Mouse (Mus musculus) small intestine, adult 2 months (tissue): ENCODE measurements at regions not wholly inside any gene's neighbourhood (a gene's known extent, or its start where the extent isn't known, plus 50 kb on each side); places are given as distances from the start of the nearest gene placed in this dataset.

Experiments
- H3K27ac ChIP-seq: fragments of 200-500 bp; 2 replicates; pipeline ENCODE4 v1.5.1; 2012; ENCODE audit warnings: low read depth, low read length, control low read depth, inconsistent platforms; ENCODE audit not compliant: insufficient read depth
- H3K27me3 ChIP-seq: fragments of 200-500 bp; 2 replicates; pipeline ENCODE4 v1.6.1; 2012; ENCODE audit warnings: mild to moderate bottlenecking, moderate library complexity, low read length, inconsistent platforms; ENCODE audit not compliant: control insufficient read depth, insufficient read depth
- H3K36me3 ChIP-seq: fragments of 200-500 bp; 2 replicates; pipeline ENCODE4 v1.6.1; 2012; ENCODE audit warnings: mild to moderate bottlenecking, low read length, control low read depth, inconsistent platforms; ENCODE audit not compliant: control insufficient read depth, insufficient read depth
- H3K4me1 ChIP-seq: fragments of 200-500 bp; 2 replicates; pipeline ENCODE4 v1.6.1; 2012; ENCODE audit warnings: low read length, inconsistent platforms, mixed read lengths; ENCODE audit not compliant: control insufficient read depth, insufficient read depth, insufficient read length
- H3K4me3 ChIP-seq: fragments of 200-500 bp; 2 replicates; pipeline ENCODE4 v1.5.1; 2012; ENCODE audit warnings: low read depth, mild to moderate bottlenecking, control low read depth, inconsistent platforms, low read length, moderate library complexity
- CTCF ChIP-seq: fragments of 200-500 bp; IDR thresholded peaks from 2 replicates; pipeline ENCODE4 v1.5.1; 2012; ENCODE audit warnings: low read depth, mild to moderate bottlenecking, control low read depth, inconsistent platforms, low read length, moderate library complexity, mixed read lengths; ENCODE audit not compliant: insufficient replicate concordance, insufficient read length; ENCODE audit errors: extremely low read depth
- POLR2A ChIP-seq: fragments of 200-500 bp; IDR thresholded peaks from 2 replicates; pipeline ENCODE4 v1.6.1; 2012; ENCODE audit warnings: low read depth, mild to moderate bottlenecking, control low read depth, inconsistent platforms, low read length, moderate library complexity
- WGBS: fragments of 180-500 bp; shearing (Covaris S2); methylation state at CpG from one replicate; pipeline ENCODE4 v1.1.7; 2018; 5-methylcytosine and 5-hydroxymethylcytosine counted together

- H3K27ac ChIP-seq: no peak overlapping the region
- no peak overlapping the region for H3K4me3 ChIP-seq
- 0 out of 2 replicates have a peak, but pooled peaks cover 1% of the 10 kb centered on the region for H3K4me1 ChIP-seq
- WGBS: 26% methylated on average over 2 of the region's 2 CpGs
- H3K27me3 ChIP-seq: no peaks in the 10 kb centered on the region
- no peaks in the 10 kb centered on the region for H3K36me3 ChIP-seq
- TF ChIP-seq CTCF (no peak), POLR2A (no peak)
Measured at GRCm38 (mm10) chr14:58597810-58598209, 527.5 kb downstream of the Fgf9 start.

DNA sequence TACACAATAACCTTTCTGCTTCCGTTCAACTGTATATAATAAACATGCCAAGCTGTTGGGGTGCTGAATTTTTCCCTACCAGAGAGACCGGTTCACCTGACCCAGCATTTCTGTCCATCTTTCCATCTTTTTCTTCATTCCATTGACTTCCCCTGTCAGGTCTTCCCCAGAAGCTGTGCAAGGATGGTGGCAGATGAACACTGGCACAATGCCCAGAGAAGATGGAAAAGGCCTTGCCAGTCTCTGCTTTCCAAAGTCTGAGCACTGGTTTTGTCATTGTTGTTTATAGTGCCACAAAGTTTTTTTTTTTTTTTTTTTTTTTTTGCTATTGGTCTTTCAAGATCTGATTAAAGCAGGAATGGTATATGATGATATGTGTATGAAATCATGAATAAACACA is 526.6 kb downstream of the Fgf9 start:
- 66% methylated on average over 2 of the region's 2 CpGs for WGBS
- TF ChIP-seq POLR2A: no peak
- no peak for TF ChIP-seq CTCF
- H3K27me3 ChIP-seq: no peaks in the 10 kb centered on the region

GRCm38 (mm10) chr14:58581806-58582205 is 511.5 kb downstream of the Fgf9 start:
- TF ChIP-seq POLR2A (no peak), CTCF (no peak)
- Histone ChIP-seq H3K27ac (no peak overlapping the region), H3K4me1 (no peaks in the 10 kb centered on the region), H3K27me3 (no peaks in the 10 kb centered on the region), H3K36me3 (no peaks in the 10 kb centered on the region), H3K4me3 (no peak overlapping the region)
- 89% methylated on average over 5 of the region's 5 CpGs for WGBS

More for the DNA sequence above, 526.6 kb downstream of the Fgf9 start:
- Histone ChIP-seq H3K4me3 (no peak overlapping the region), H3K36me3 (no peaks in the 10 kb centered on the region), H3K27ac (no peak overlapping the region), H3K4me1 (0 out of 2 replicates have a peak, but pooled peaks cover 1% of the 10 kb centered on the region)

- TF ChIP-seq CTCF (no peak), POLR2A (no peak)
- 88% methylated on average over 2 of the region's 2 CpGs for WGBS
- H3K4me1 ChIP-seq: no peaks in the 10 kb centered on the region
- H3K36me3 ChIP-seq: no peaks in the 10 kb centered on the region
- no peak overlapping the region for H3K27ac ChIP-seq
- no peak overlapping the region for H3K4me3 ChIP-seq
- no peaks in the 10 kb centered on the region for H3K27me3 ChIP-seq
Measured at GRCm38 (mm10) chr14:58570021-58570420, 499.7 kb downstream of the Fgf9 start.

DNA sequence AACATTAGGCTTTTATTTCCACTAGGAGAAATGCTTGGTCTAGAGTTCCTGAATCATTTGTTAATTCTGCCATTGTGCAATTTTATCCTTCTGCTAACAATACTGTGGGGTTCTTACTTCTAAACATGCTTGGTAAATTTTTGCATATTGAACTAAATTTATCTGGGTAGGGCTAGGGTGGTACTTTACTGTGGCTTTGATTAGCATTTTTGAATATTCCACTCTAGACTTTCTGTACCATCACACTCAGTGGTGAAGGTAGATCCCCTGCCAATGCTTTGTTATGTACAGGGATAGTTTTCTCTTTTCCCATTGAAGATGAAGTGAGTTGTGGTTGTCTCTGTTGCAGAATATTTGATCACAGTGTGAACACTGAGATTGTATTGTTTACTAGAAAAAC is 497.1 kb downstream of the Fgf9 start:
- H3K36me3 ChIP-seq: no peaks in the 10 kb centered on the region
- no peaks in the 10 kb centered on the region for H3K4me1 ChIP-seq
- no peaks in the 10 kb centered on the region for H3K27me3 ChIP-seq
- no peak overlapping the region for H3K4me3 ChIP-seq
- H3K27ac ChIP-seq: no peak overlapping the region
- no peak for TF ChIP-seq CTCF
- TF ChIP-seq POLR2A: no peak

DNA sequence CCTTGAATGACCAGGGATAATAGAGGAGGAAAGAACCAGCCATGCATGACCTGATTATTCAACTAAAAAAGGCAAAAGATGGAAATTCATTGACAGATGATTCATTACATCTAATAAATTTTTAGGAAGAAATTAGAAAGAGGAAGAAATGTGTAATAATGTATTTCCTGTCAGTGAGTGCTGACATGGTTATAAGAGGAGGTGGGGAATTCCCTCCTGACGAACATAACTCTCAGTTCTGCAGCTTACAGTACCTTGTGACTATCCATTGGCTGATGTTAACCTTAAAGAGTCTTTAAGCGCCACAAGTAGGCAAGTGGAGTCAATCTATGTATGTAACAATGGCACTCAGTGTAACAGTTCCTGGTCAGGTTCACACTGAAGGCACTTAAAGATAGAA is 492.7 kb downstream of the Fgf9 start:
- no peak for TF ChIP-seq CTCF
- TF ChIP-seq POLR2A: no peak
- Histone ChIP-seq H3K27ac (no peak overlapping the region), H3K27me3 (no peaks in the 10 kb centered on the region), H3K4me3 (no peak overlapping the region), H3K36me3 (no peaks in the 10 kb centered on the region), H3K4me1 (no peaks in the 10 kb centered on the region)
- 68% methylated on average over 2 of the region's 2 CpGs for WGBS

GRCm38 (mm10) chr14:58550785-58551184 is 480.4 kb downstream of the Fgf9 start:
- no peaks in the 10 kb centered on the region for H3K27me3 ChIP-seq
- no peaks in the 10 kb centered on the region for H3K36me3 ChIP-seq
- WGBS: 80% methylated on average over 2 of the region's 2 CpGs
- TF ChIP-seq CTCF (no peak), POLR2A (no peak)
- H3K4me1 ChIP-seq: no peaks in the 10 kb centered on the region
- H3K27ac ChIP-seq: no peak overlapping the region
- H3K4me3 ChIP-seq: no peak overlapping the region

GRCm38 (mm10) chr14:58545778-58546177 is 475.4 kb downstream of the Fgf9 start:
- no peak overlapping the region for H3K27ac ChIP-seq
- no peak overlapping the region for H3K4me3 ChIP-seq
- H3K27me3 ChIP-seq: no peaks in the 10 kb centered on the region
- 20% methylated on average over 5 of the region's 5 CpGs for WGBS
- no peaks in the 10 kb centered on the region for H3K4me1 ChIP-seq
- no peak for TF ChIP-seq CTCF
- TF ChIP-seq POLR2A: no peak
- no peaks in the 10 kb centered on the region for H3K36me3 ChIP-seq
